Mouse (Mus musculus): ENCODE results near the gene Igfbp6. TPM values are rescaled to one million over a fixed set of nuclear protein-coding genes. Genes with fewer than 3 reads are reported as not detected.

The Igfbp6 gene
- polyA plus RNA-seq, 1 experiment from 2014 or later = 33.0 TPM

Other genes starting within 250 kb of the Igfbp6 start
- gene Krt4, start 219.6 kb upstream of the Igfbp6 start, polyA plus RNA-seq (2015; fragmentation: Nextera tagmentation; extraction: Ambion mirVana) = 0.42 and 0.82 TPM in 2 replicates
- gene Krt79, start 204.0 kb upstream of the Igfbp6 start, polyA plus RNA-seq (2015; fragmentation: Nextera tagmentation; extraction: Ambion mirVana) = 0.41 and 0.42 TPM in 2 replicates
- 0.06 and 0.16 TPM in 2 replicates for gene Krt78, start 190.1 kb upstream of the Igfbp6 start, polyA plus RNA-seq (2015; fragmentation: Nextera tagmentation; extraction: Ambion mirVana)
- 267 and 282 TPM in 2 replicates for gene Krt8, start 139.9 kb upstream of the Igfbp6 start, polyA plus RNA-seq (2015; fragmentation: Nextera tagmentation; extraction: Ambion mirVana)
- 216 and 223 TPM in 2 replicates for gene Krt18, start 116.2 kb upstream of the Igfbp6 start, polyA plus RNA-seq (2015; fragmentation: Nextera tagmentation; extraction: Ambion mirVana)
- 137 and 140 TPM in 2 replicates for gene Eif4b, start 70.6 kb upstream of the Igfbp6 start, polyA plus RNA-seq (2015; fragmentation: Nextera tagmentation; extraction: Ambion mirVana)
- gene Tns2, start 43.9 kb upstream of the Igfbp6 start, polyA plus RNA-seq (2015; fragmentation: Nextera tagmentation; extraction: Ambion mirVana) = 51.2 and 56.3 TPM in 2 replicates
- gene Spryd3, start 8.1 kb upstream of the Igfbp6 start, polyA plus RNA-seq (2015; fragmentation: Nextera tagmentation; extraction: Ambion mirVana) = 19.0 and 22.4 TPM in 2 replicates
- 0.40 and 0.41 TPM in 2 replicates for gene Soat2, start 6.2 kb downstream of the Igfbp6 start, polyA plus RNA-seq (2015; fragmentation: Nextera tagmentation; extraction: Ambion mirVana)
- gene Zfp740, start 58.9 kb downstream of the Igfbp6 start, polyA plus RNA-seq (2015; fragmentation: Nextera tagmentation; extraction: Ambion mirVana) = 82.1 and 88.7 TPM in 2 replicates
- 131 and 153 TPM in 2 replicates for gene Csad, start 60.4 kb downstream of the Igfbp6 start, polyA plus RNA-seq (2015; fragmentation: Nextera tagmentation; extraction: Ambion mirVana)
- gene Itgb7, start 87.6 kb downstream of the Igfbp6 start, polyA plus RNA-seq (2015; fragmentation: Nextera tagmentation; extraction: Ambion mirVana) = 1.4 and 1.9 TPM in 2 replicates
- gene Rarg, start 113.2 kb downstream of the Igfbp6 start, polyA plus RNA-seq (2015; fragmentation: Nextera tagmentation; extraction: Ambion mirVana) = 31.9 and 35.4 TPM in 2 replicates
- 0.36 and 0.89 TPM in 2 replicates for gene Gm9918, start 126.2 kb downstream of the Igfbp6 start, polyA plus RNA-seq (2015; fragmentation: Nextera tagmentation; extraction: Ambion mirVana)
- 76.5 and 78.8 TPM in 2 replicates for gene Mfsd5, start 135.1 kb downstream of the Igfbp6 start, polyA plus RNA-seq (2015; fragmentation: Nextera tagmentation; extraction: Ambion mirVana)
- 31.4 and 33.6 TPM in 2 replicates for gene Espl1, start 151.9 kb downstream of the Igfbp6 start, polyA plus RNA-seq (2015; fragmentation: Nextera tagmentation; extraction: Ambion mirVana)
- gene Pfdn5, start 181.8 kb downstream of the Igfbp6 start, polyA plus RNA-seq (2015; fragmentation: Nextera tagmentation; extraction: Ambion mirVana) = 376 and 377 TPM in 2 replicates
- gene Myg1, start 187.3 kb downstream of the Igfbp6 start, polyA plus RNA-seq (2015; fragmentation: Nextera tagmentation; extraction: Ambion mirVana) = 118 and 120 TPM in 2 replicates
- 89.2 and 91.7 TPM in 2 replicates for gene Aaas, start 206.4 kb downstream of the Igfbp6 start, polyA plus RNA-seq (2015; fragmentation: Nextera tagmentation; extraction: Ambion mirVana)
- gene Sp7, start 222.8 kb downstream of the Igfbp6 start, polyA plus RNA-seq (2015; fragmentation: Nextera tagmentation; extraction: Ambion mirVana) = 1.2 and 1.3 TPM in 2 replicates

All from kidney, embryonic 16.5 days (tissue).